Mouse (Mus musculus): ENCODE measurements around the gene Tenm2. TPM values are rescaled to one million over a fixed set of nuclear protein-coding genes. Genes with fewer than 3 reads are reported as not detected.

The Tenm2 gene
- total and polyA plus RNA-seq, 3 experiments: not detected

DNA sequence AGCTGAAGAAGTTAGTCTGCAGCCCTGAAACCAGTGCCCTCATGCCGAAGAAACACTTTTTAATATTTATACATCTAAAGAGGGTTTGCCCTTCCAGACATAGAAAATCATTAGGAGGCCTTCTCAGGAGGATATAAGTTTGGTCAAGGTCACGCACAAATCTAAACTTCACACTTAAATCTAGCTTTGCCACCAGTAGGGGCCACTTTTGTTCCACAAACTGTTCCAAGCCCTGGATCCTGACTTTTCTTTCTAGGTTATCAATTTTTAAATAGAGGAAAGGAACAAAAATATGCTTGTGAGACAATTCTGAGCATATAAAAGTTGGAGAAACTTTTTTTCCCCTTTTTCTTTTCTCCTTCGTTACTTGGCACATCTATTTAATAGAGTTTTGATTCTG is 989.6 kb downstream of the Tenm2 start:
- Histone ChIP-seq H3K4me1 (ENCODE audit: control insufficient read depth in 1 of 2, insufficient read depth in 2 of 2) (no peaks in the 10 kb centered on the region), H3K27ac (ENCODE audit: insufficient read depth, low read depth) (no peak overlapping the region), H3K4me3 (replicated peaks in 1 of 3; ENCODE audit: low read depth in 2 of 3, low read length in 2 of 3, poor library complexity in 1 of 3) (no peak overlapping the region), H3K36me3 (replicated peaks in 1 of 2; ENCODE audit: control insufficient read depth in 1 of 2, insufficient read depth in 1 of 2, low read length in 1 of 2) (no peaks in the 10 kb centered on the region), H3K79me2 (replicated peaks; ENCODE audit: control insufficient read depth, extremely low read depth, insufficient read depth, poor library complexity, severe bottlenecking) (no peaks in the 10 kb centered on the region), H3K9me3 (replicated peaks; ENCODE audit: low read length) (peaks cover 88% of the 10 kb centered on the region), H3K4me2 (ENCODE audit: insufficient read depth, low read depth, poor library complexity, severe bottlenecking) (no peak overlapping the region), H3K27me3 (replicated peaks) (no peaks in the 10 kb centered on the region), H3K9ac (ENCODE audit: insufficient read depth, low read depth) (no peak overlapping the region)
- TF ChIP-seq PAX5 (IDR thresholded peaks at IDR 0.05; ENCODE audit: low read length) (no peak), IRF4 (IDR thresholded peaks at IDR 0.05; ENCODE audit: low read depth, low read length) (no peak), E2F4 (IDR thresholded peaks at IDR 0.05; ENCODE audit: insufficient replicate concordance, low read depth, low read length) (no peak), UBTF (IDR thresholded peaks at IDR 0.05; ENCODE audit: low read depth, low read length) (no peak), SMC3 (IDR thresholded peaks at IDR 0.05; ENCODE audit: low read depth, low read length) (no peak), CHD1 (IDR thresholded peaks at IDR 0.05; ENCODE audit: low read depth, low read length) (no peak), ZNF384 (IDR thresholded peaks at IDR 0.05; ENCODE audit: low read depth, low read length) (no peak), EP300 (IDR thresholded peaks at IDR 0.05; ENCODE audit: low read length) (no peak), HCFC1 (IDR thresholded peaks at IDR 0.05; ENCODE audit: low read depth, low read length) (no peak), TBP (conservative IDR thresholded peaks at IDR 0.05; ENCODE audit: low read depth, low read length) (no peak), POLR2AphosphoS2 (IDR thresholded peaks at IDR 0.05; ENCODE audit: low read depth, low read length) (no peak)
- DNase-seq (ENCODE audit: extremely low read depth): no peak
- in situ Hi-C loops (cut with MboI; ENCODE audit: low pct_ligation_motif_present, low pct_unique_long_range_greater_than_20kb, low sequenced_read_pairs) (no loop called here), dilution Hi-C loops (cut with MboI; ENCODE audit: extremely low pct_ligation_motif_present, extremely low pct_unique_long_range_greater_than_20kb, low sequenced_read_pairs) (no loop called here)

GRCm38 (mm10) chr11:36244491-36244882 is 991.3 kb downstream of the Tenm2 start:
- Histone ChIP-seq H3K9ac (ENCODE audit: insufficient read depth, low read depth) (no peak overlapping the region), H3K27me3 (replicated peaks) (no peaks in the 10 kb centered on the region), H3K4me2 (ENCODE audit: insufficient read depth, low read depth, poor library complexity, severe bottlenecking) (no peak overlapping the region), H3K79me2 (replicated peaks; ENCODE audit: control insufficient read depth, extremely low read depth, insufficient read depth, poor library complexity, severe bottlenecking) (no peaks in the 10 kb centered on the region), H3K36me3 (replicated peaks in 1 of 2; ENCODE audit: control insufficient read depth in 1 of 2, insufficient read depth in 1 of 2, low read length in 1 of 2) (no peaks in the 10 kb centered on the region), H3K9me3 (replicated peaks; ENCODE audit: low read length) (peaks cover 88% of the 10 kb centered on the region), H3K27ac (ENCODE audit: insufficient read depth, low read depth) (no peak overlapping the region), H3K4me3 (replicated peaks in 1 of 3; ENCODE audit: low read depth in 2 of 3, low read length in 2 of 3, poor library complexity in 1 of 3) (no peak overlapping the region), H3K4me1 (ENCODE audit: control insufficient read depth in 1 of 2, insufficient read depth in 2 of 2) (no peaks in the 10 kb centered on the region)
- TF ChIP-seq MXI1 (IDR thresholded peaks at IDR 0.05; ENCODE audit: low read depth, low read length) (no peak), ETS1 (conservative IDR thresholded peaks at IDR 0.05; ENCODE audit: low read depth, low read length) (no peak), E2F4 (IDR thresholded peaks at IDR 0.05; ENCODE audit: insufficient replicate concordance, low read depth, low read length) (no peak), TBP (conservative IDR thresholded peaks at IDR 0.05; ENCODE audit: low read depth, low read length) (no peak), BHLHE40 (IDR thresholded peaks at IDR 0.05; ENCODE audit: low read depth, low read length) (no peak), POLR2A (IDR thresholded peaks at IDR 0.05; ENCODE audit: low read depth, low read length) (no peak), MAFK (IDR thresholded peaks at IDR 0.05; ENCODE audit: insufficient replicate concordance, low read length) (no peak), ZNF384 (IDR thresholded peaks at IDR 0.05; ENCODE audit: low read depth, low read length) (no peak), NRF1 (IDR thresholded peaks at IDR 0.05; ENCODE audit: low read depth, low read length) (no peak), JUN (IDR thresholded peaks at IDR 0.05; ENCODE audit: insufficient read depth, low read depth, low read length) (no peak), CHD2 (IDR thresholded peaks at IDR 0.05; ENCODE audit: low read length) (no peak), RAD21 (IDR thresholded peaks at IDR 0.05; ENCODE audit: low read depth, low read length) (no peak), JUND (conservative IDR thresholded peaks at IDR 0.05; ENCODE audit: low read depth, low read length) (no peak), EP300 (IDR thresholded peaks at IDR 0.05; ENCODE audit: low read length) (no peak), CHD1 (IDR thresholded peaks at IDR 0.05; ENCODE audit: low read depth, low read length) (no peak), NELFE (IDR thresholded peaks at IDR 0.05; ENCODE audit: low read depth, low read length) (no peak)
- in situ Hi-C loops (cut with MboI; ENCODE audit: low pct_ligation_motif_present, low pct_unique_long_range_greater_than_20kb, low sequenced_read_pairs) (no loop called here), dilution Hi-C loops (cut with MboI; ENCODE audit: extremely low pct_ligation_motif_present, extremely low pct_unique_long_range_greater_than_20kb, low sequenced_read_pairs) (no loop called here)
- DNase-seq (ENCODE audit: extremely low read depth): no peak
